12 mouse cellular contexts compared by ENCODE assay signal in the genomic region with DNA sequence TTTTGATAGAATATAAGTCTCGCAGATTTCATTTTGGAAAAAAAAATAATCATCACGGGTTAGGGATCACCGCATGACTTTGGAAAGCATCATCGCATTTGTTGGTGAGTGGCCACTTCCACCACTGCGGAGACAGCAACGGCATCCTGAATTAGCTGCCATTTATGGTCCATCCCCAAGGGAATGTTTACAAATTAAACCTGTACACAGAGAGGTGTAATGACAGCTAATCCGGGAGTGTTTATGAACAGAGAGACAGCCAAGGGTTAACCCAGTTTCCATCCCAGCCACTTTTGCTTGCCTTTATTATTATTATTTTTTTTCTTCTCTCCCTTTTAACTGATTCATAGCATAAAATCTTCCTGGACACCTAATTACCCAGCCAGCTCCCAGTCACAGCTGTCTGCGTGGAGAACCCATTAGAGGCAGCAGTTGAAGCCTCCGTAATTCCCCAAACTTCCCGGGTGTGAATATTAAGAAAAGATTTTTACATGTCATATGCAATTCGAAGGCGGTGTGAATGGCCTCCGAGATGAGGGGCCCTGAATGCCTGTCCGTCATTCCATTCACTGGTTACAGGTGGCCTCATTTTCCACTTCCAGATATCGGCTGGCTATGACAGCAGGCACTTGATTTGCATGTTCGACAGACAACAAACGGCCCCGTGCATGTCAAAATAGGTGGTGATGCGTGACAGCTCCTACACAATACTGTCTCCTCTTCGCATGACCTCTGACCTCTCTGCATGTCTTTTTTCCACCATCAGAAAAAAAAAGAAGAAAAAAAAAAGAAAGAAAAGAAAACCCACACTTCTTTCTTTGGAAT.
DNase-seq lines count a peak whose midpoint lies in the region; ATAC-seq and TF ChIP-seq lines count a peak whose summit lies in the region.
"Had no signal": no experiment of that assay in that cellular context is flagged by ENCODE, and none has a peak within 500 bp of the region (broad histone marks: within the 10 kb centered on the region; RNA-seq: fewer than 3 reads in every experiment).

No protein-coding gene starts in this region.

- H3K9me3 ChIP-seq in embryonic facial prominence, embryonic 10.5 days, result no peaks in the 10 kb centered on the region
- H3K9me3 ChIP-seq in forebrain, postnatal 0 days (ENCODE audit: low read length), result no peaks in the 10 kb centered on the region
- H3K9me3 ChIP-seq in midbrain, embryonic 11.5 days (ENCODE audit: control insufficient read depth, low read length), result no peaks in the 10 kb centered on the region
- H3K9me3 ChIP-seq in neural tube, embryonic 14.5 days (ENCODE audit: control insufficient read depth, low read length), result no peaks in the 10 kb centered on the region
- no peaks in the 10 kb centered on the region for H3K9me3 ChIP-seq in kidney, embryonic 16.5 days (ENCODE audit: low read length)
- H3K9me3 ChIP-seq: liver, embryonic 12.5 days had no signal

- peaks cover 29% of the 10 kb centered on the region for H3K27me3 ChIP-seq in embryonic facial prominence, embryonic 10.5 days (replicated peaks; ENCODE audit: low read depth, poor library complexity, severe bottlenecking)
- no peaks in the 10 kb centered on the region for H3K27me3 ChIP-seq in forebrain, postnatal 0 days (ENCODE audit: insufficient read depth, low read length)
- H3K27me3 ChIP-seq in midbrain, embryonic 11.5 days (ENCODE audit: control insufficient read depth, insufficient read depth, low read length), result peaks cover 3% of the 10 kb centered on the region
- no peaks in the 10 kb centered on the region for H3K27me3 ChIP-seq in neural tube, embryonic 14.5 days (ENCODE audit: control insufficient read depth, insufficient read depth, low read length)
- H3K27me3 ChIP-seq in kidney, embryonic 16.5 days (ENCODE audit: insufficient read depth, low read length), result peaks cover 5% of the 10 kb centered on the region; the same call in 1 of the 2 replicates
- H3K27me3 ChIP-seq: liver, embryonic 12.5 days had no signal

- 65% methylated on average over 20 of the region's 20 CpGs for WGBS in embryonic facial prominence, embryonic 10.5 days
- WGBS in forebrain, postnatal 0 days, result 31% methylated on average over 20 of the region's 20 CpGs
- WGBS in midbrain, embryonic 11.5 days, result 47% methylated on average over 20 of the region's 20 CpGs
- WGBS in neural tube, embryonic 14.5 days, result 35% methylated on average over 20 of the region's 20 CpGs
- 69% methylated on average over 20 of the region's 20 CpGs for WGBS in kidney, embryonic 16.5 days

- H3K36me3 ChIP-seq in embryonic facial prominence, embryonic 10.5 days (replicated peaks), result no peaks in the 10 kb centered on the region
- no peaks in the 10 kb centered on the region for H3K36me3 ChIP-seq in forebrain, postnatal 0 days (ENCODE audit: insufficient read depth)
- no peaks in the 10 kb centered on the region for H3K36me3 ChIP-seq in midbrain, embryonic 11.5 days (ENCODE audit: control insufficient read depth, insufficient read depth, low read length)
- H3K36me3 ChIP-seq in neural tube, embryonic 14.5 days (ENCODE audit: control insufficient read depth, insufficient read depth, low read length), result no peaks in the 10 kb centered on the region
- H3K36me3 ChIP-seq in kidney, embryonic 16.5 days (ENCODE audit: insufficient read depth, low read length), result no peaks in the 10 kb centered on the region
- H3K36me3 ChIP-seq: liver, embryonic 12.5 days had no signal

- no peak overlapping the region for H3K4me2 ChIP-seq in forebrain, postnatal 0 days (ENCODE audit: low read depth)
- H3K4me2 ChIP-seq in midbrain, embryonic 11.5 days, result no peak overlapping the region
- H3K4me2 ChIP-seq in neural tube, embryonic 14.5 days (ENCODE audit: low read depth, low read length), result no peak overlapping the region
- no peak overlapping the region for H3K4me2 ChIP-seq in kidney, embryonic 16.5 days (replicated peaks; ENCODE audit: low read depth, low read length)
- H3K4me2 ChIP-seq: liver, embryonic 12.5 days had no signal

- peak; percentile 64; the same call in 1 of the 2 replicates for ATAC-seq in forebrain, postnatal 0 days
- peak; percentile 93 for ATAC-seq in midbrain, embryonic 11.5 days (ENCODE audit: low FRiP score)
- ATAC-seq in neural tube, embryonic 14.5 days (ENCODE audit: low read depth), result peak; percentile 38; the same call in 1 of the 2 replicates
- no peak for ATAC-seq in kidney, embryonic 16.5 days (ENCODE audit: low FRiP score, low TSS enrichment)
- ATAC-seq: liver, embryonic 12.5 days; lung, postnatal 0 days had no signal

- no peak overlapping the region for H3K9ac ChIP-seq in forebrain, postnatal 0 days
- no peak overlapping the region for H3K9ac ChIP-seq in midbrain, embryonic 11.5 days (ENCODE audit: low read length)
- H3K9ac ChIP-seq in neural tube, embryonic 14.5 days (replicated peaks; ENCODE audit: low read depth, low read length), result no peak overlapping the region
- no peak overlapping the region for H3K9ac ChIP-seq in kidney, embryonic 16.5 days (replicated peaks; ENCODE audit: low read length)
- H3K9ac ChIP-seq: liver, embryonic 12.5 days had no signal

- no peak overlapping the region for H3K4me3 ChIP-seq in embryonic facial prominence, embryonic 10.5 days
- no peak overlapping the region for H3K4me3 ChIP-seq in forebrain, postnatal 0 days (ENCODE audit: low read depth, low read length)
- H3K4me3 ChIP-seq in midbrain, embryonic 11.5 days (ENCODE audit: low read depth, low read length), result no peak overlapping the region
- H3K4me3 ChIP-seq in neural tube, embryonic 14.5 days (ENCODE audit: low read depth, low read length), result no peak overlapping the region
- H3K4me3 ChIP-seq in kidney, embryonic 16.5 days (ENCODE audit: low read length), result no peak overlapping the region
- H3K4me3 ChIP-seq: liver, embryonic 12.5 days had no signal

- no peak overlapping the region for H3K27ac ChIP-seq in embryonic facial prominence, embryonic 10.5 days (replicated peaks)
- H3K27ac ChIP-seq in forebrain, postnatal 0 days (ENCODE audit: low read depth, low read length), result no peak overlapping the region
- H3K27ac ChIP-seq in midbrain, embryonic 11.5 days (ENCODE audit: low read depth, low read length), result peak overlapping the region; percentile 44; the same call in 1 of the 2 replicates
- H3K27ac ChIP-seq in neural tube, embryonic 14.5 days (ENCODE audit: low read depth, low read length), result no peak overlapping the region
- no peak overlapping the region for H3K27ac ChIP-seq in kidney, embryonic 16.5 days (ENCODE audit: low read length)
- H3K27ac ChIP-seq: liver, embryonic 12.5 days had no signal

- 0 out of 2 replicates have a peak, but pooled peaks cover 3% of the 10 kb centered on the region for H3K4me1 ChIP-seq in embryonic facial prominence, embryonic 10.5 days
- H3K4me1 ChIP-seq in forebrain, postnatal 0 days (ENCODE audit: insufficient read depth), result no peaks in the 10 kb centered on the region
- peaks cover 18% of the 10 kb centered on the region for H3K4me1 ChIP-seq in midbrain, embryonic 11.5 days (ENCODE audit: control insufficient read depth, insufficient read depth, low read length)
- no peaks in the 10 kb centered on the region for H3K4me1 ChIP-seq in neural tube, embryonic 14.5 days (ENCODE audit: control insufficient read depth, insufficient read depth, low read length)
- H3K4me1 ChIP-seq in kidney, embryonic 16.5 days (ENCODE audit: insufficient read depth, low read length), result no peaks in the 10 kb centered on the region
- H3K4me1 ChIP-seq: liver, embryonic 12.5 days had no signal

- peak; percentile 13 for DNase-seq in embryonic facial prominence, embryonic 10.5 days (ENCODE audit: low spot score)
- DNase-seq in forebrain, postnatal 0 days, result peak; percentile 6
- peak; percentile 94 for DNase-seq in midbrain, embryonic 11.5 days (ENCODE audit: low spot score, missing footprints)
- DNase-seq in layer of hippocampus, postnatal 25 days (ENCODE audit: extremely low spot score in 1 of 2, low spot score in 1 of 2), result no peak
- no peak for DNase-seq in right cerebral cortex, postnatal 36 days (ENCODE audit: low spot score in 2 of 2)
- DNase-seq: adrenal gland, adult 2 months; kidney, adult 11 months; kidney, postnatal 4 days had no signal

- TF ChIP-seq CTCF in forebrain, postnatal 0 days (IDR thresholded peaks at IDR 0.05; ENCODE audit: low read depth), result no peak

Comparison
In these comparisons a context has a peak if more than half of its experiments do, and no peak if none do; other contexts are left out.
1. DNase-seq: peak in embryonic facial prominence, embryonic 10.5 days (single experiment), forebrain, postnatal 0 days (single experiment) and midbrain, embryonic 11.5 days (single experiment); none in layer of hippocampus, postnatal 25 days (0 of 2) and right cerebral cortex, postnatal 36 days (0 of 2).